ENCODE assay signal across 14 mouse cellular contexts in the genomic region with DNA sequence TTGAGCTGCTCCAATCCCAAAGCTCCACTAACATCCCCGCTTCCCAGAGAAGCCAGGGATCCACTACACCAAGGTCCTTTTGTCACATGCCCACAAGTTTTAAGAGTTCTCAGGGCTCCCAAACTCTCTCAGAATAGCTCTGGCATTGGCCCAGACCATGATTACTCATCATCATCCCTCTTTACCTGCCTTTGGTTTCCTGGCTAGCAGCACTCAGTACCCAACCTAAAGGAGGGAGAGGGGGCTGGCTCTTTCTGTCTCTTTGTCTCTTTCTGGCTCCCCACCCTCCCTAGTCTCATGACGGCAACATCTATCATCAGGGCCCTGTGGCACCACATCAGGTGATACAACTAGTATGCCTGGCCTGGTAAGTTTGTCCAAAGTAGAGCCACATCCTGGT. TPM values are rescaled to one million over a fixed set of nuclear protein-coding genes. Genes with fewer than 3 reads are reported as not detected.
DNase-seq lines count a peak whose midpoint lies in the region; ATAC-seq lines count a peak whose summit lies in the region.
"Had no signal": no experiment of that assay in that cellular context is flagged by ENCODE, and none has a peak within 500 bp of the region (broad histone marks: within the 10 kb centered on the region; RNA-seq: fewer than 3 reads in every experiment).

No protein-coding gene starts in this region.

- ATAC-seq in heart, embryonic 11.5 days (replicated peaks; ENCODE audit: insufficient number of reproducible peaks, low FRiP score, low TSS enrichment) = no peak
- ATAC-seq: activated CD4-positive, CD25-positive, alpha-beta regulatory T cell, adult 4 months; intestine, postnatal 0 days had no signal

- no peaks in the 10 kb centered on the region for H3K9me3 ChIP-seq in heart, embryonic 11.5 days (replicated peaks; ENCODE audit: control insufficient read depth, low read length)
- H3K9me3 ChIP-seq in heart, embryonic 10.5 days = no peaks in the 10 kb centered on the region
- H3K9me3 ChIP-seq: hindbrain, embryonic 12.5 days had no signal

- WGBS in heart, embryonic 11.5 days (ENCODE audit: insufficient replicate concordance) = 84% methylated on average over 2 of the region's 2 CpGs
- WGBS in heart, embryonic 10.5 days = 83% methylated on average over 2 of the region's 2 CpGs

- H3K4me1 ChIP-seq in heart, embryonic 11.5 days (ENCODE audit: control insufficient read depth, insufficient read depth, low read length) = 0 out of 2 replicates have a peak, but pooled peaks cover 6% of the 10 kb centered on the region
- peaks cover 4% of the 10 kb centered on the region; the same call in 1 of the 2 replicates for H3K4me1 ChIP-seq in heart, embryonic 10.5 days

- no peak overlapping the region for H3K9ac ChIP-seq in heart, embryonic 11.5 days (ENCODE audit: low read depth, low read length)
- H3K9ac ChIP-seq: hindbrain, embryonic 12.5 days; liver, embryonic 14.5 days had no signal

- H3K4me3 ChIP-seq in heart, embryonic 11.5 days (ENCODE audit: low read depth, low read length) = no peak overlapping the region
- H3K4me3 ChIP-seq in heart, embryonic 10.5 days = no peak overlapping the region
- H3K4me3 ChIP-seq: hindbrain, embryonic 12.5 days had no signal

- no peak overlapping the region for H3K4me2 ChIP-seq in heart, embryonic 11.5 days
- H3K4me2 ChIP-seq: hindbrain, embryonic 12.5 days had no signal

- peak; percentile 93 for DNase-seq in heart, adult 11 months
- peak; percentile 50 for DNase-seq in NIH3T3 (ENCODE audit: low read depth)
- no peak for DNase-seq in heart, embryonic 10.5 days (ENCODE audit: low spot score)
- peak; percentile 48 for DNase-seq in kidney, postnatal 14 days
- DNase-seq in thymus, adult 18-20 months = no peak
- DNase-seq in T-cell, adult 2 months (ENCODE audit: low spot score) = no peak
- no peak for DNase-seq in embryo, embryonic 9.5 days (ENCODE audit: extremely low spot score)
- DNase-seq: cerebellum, adult 11 months; thymus, postnatal 36 days had no signal

- H3K27me3 ChIP-seq in heart, embryonic 11.5 days (ENCODE audit: control insufficient read depth, insufficient read depth, low read length) = no peaks in the 10 kb centered on the region
- no peaks in the 10 kb centered on the region for H3K27me3 ChIP-seq in heart, embryonic 10.5 days (ENCODE audit: insufficient read depth, poor library complexity, severe bottlenecking)
- H3K27me3 ChIP-seq: hindbrain, embryonic 12.5 days had no signal

- H3K36me3 ChIP-seq in heart, embryonic 11.5 days (ENCODE audit: control insufficient read depth, insufficient read depth, low read length) = no peaks in the 10 kb centered on the region; the same call in 1 of the 2 replicates
- peaks cover 40% of the 10 kb centered on the region for H3K36me3 ChIP-seq in heart, embryonic 10.5 days

- no peak overlapping the region for H3K27ac ChIP-seq in heart, embryonic 11.5 days (ENCODE audit: low read depth, low read length)
- peak overlapping the region; percentile 38; the same call in 1 of the 2 replicates for H3K27ac ChIP-seq in heart, embryonic 10.5 days
- H3K27ac ChIP-seq: hindbrain, embryonic 12.5 days; liver, embryonic 14.5 days had no signal

RNA-seq across cellular contexts. Expression of gene B9d1, which starts 27.9 kb away (rescaled TPM):
- 13.3 and 14.5 TPM in 2 replicates for polyA plus RNA-seq in heart, embryonic 11.5 days (2014; fragmentation: Nextera tagmentation; extraction: Ambion mirVana)
- polyA plus RNA-seq in heart, embryonic 10.5 days (2016; fragmentation: Nextera tagmentation; extraction: Ambion mirVana) = 14.5 and 21.5 TPM in 2 replicates

RNA-seq across cellular contexts. Expression of gene Mapk7, which starts 38.6 kb away (rescaled TPM):
- polyA plus RNA-seq in heart, embryonic 11.5 days (2014; fragmentation: Nextera tagmentation; extraction: Ambion mirVana) = 22.3 and 25.8 TPM in 2 replicates
- 42.7 and 49.1 TPM in 2 replicates for polyA plus RNA-seq in heart, embryonic 10.5 days (2016; fragmentation: Nextera tagmentation; extraction: Ambion mirVana)

RNA-seq across cellular contexts. Expression of gene Epn2, which starts 46.7 kb away (rescaled TPM):
- polyA plus RNA-seq in heart, embryonic 11.5 days (2014; fragmentation: Nextera tagmentation; extraction: Ambion mirVana) = 23.3 and 23.7 TPM in 2 replicates
- 22.8 and 22.9 TPM in 2 replicates for polyA plus RNA-seq in heart, embryonic 10.5 days (2016; fragmentation: Nextera tagmentation; extraction: Ambion mirVana)

RNA-seq across cellular contexts. Expression of gene Mfap4, which starts 47.6 kb away (rescaled TPM):
- polyA plus RNA-seq in heart, embryonic 11.5 days (2014; fragmentation: Nextera tagmentation; extraction: Ambion mirVana) = 57.6 and 58.4 TPM in 2 replicates
- polyA plus RNA-seq in heart, embryonic 10.5 days (2016; fragmentation: Nextera tagmentation; extraction: Ambion mirVana) = 22.7 and 67.8 TPM in 2 replicates
- polyA plus RNA-seq: activated CD4-positive, CD25-positive, alpha-beta regulatory T cell, adult 4 months had no signal

Comparison
In these comparisons a context has a peak if more than half of its experiments do, and no peak if none do; other contexts are left out.
1. DNase-seq: peak in heart, adult 11 months (single experiment), NIH3T3 (single experiment) and kidney, postnatal 14 days (single experiment); none in heart, embryonic 10.5 days (single experiment), thymus, adult 18-20 months (0 of 2), T-cell, adult 2 months (single experiment) and embryo, embryonic 9.5 days (single experiment).